Mouse (Mus musculus) heart, adult 8-10 months (tissue): ENCODE data around the gene Ceacam1. TPM values are rescaled to one million over a fixed set of nuclear protein-coding genes. Genes with fewer than 3 reads are reported as not detected.
"Not testable (repeated sequence)": the region's sequence is repeated elsewhere in the genome, so short reads cannot be mapped to it uniquely, and the experiment has no call there.

Source experiments
- DNase-seq: peaks from one replicate; pipeline ENCODE4 v3.0.0; 2022; ENCODE audit warnings: low spot score
- total RNA-seq, 4 experiments: library from RNA; stranded (reverse); gene quantifications; 2 replicates each; pipeline ENCODE4 v1.2.4; 2022

Gene Ceacam1
- 10 to 100 TPM; 10.7 to 13.9 (median 12.5) TPM for total RNA-seq

- peak; percentile 75 for DNase-seq
Measured at GRCm38 (mm10) chr7:25477091-25477751, at the start of gene Ceacam1. Gene Ceacam1 (minus strand): TSS chr7:25477603.

GRCm38 (mm10) chr7:25516070-25516777, 38.8 kb upstream of the Ceacam1 start:
- DNase-seq, result not testable (repeated sequence)

DNA sequence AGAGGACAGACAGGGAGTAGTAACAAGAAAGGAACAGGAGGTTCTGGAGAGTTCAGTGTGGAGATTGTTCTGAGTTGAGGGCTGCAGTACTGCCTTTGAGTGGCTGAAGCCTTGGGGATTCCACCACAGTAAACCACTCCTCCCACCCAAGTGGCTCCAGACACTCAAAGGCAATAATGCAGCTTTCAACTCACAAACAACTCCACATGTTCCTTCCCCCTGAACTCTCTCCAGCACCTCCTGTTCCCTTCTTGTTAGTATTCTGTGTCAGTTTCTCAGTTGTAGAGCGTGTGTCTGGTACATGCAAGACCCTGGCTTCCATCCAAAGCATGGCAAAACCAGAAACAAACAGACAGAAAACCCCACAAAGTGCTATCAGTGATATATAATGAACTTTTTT, 38.3 kb upstream of the Ceacam1 start:
- not testable (repeated sequence) for DNase-seq

DNA sequence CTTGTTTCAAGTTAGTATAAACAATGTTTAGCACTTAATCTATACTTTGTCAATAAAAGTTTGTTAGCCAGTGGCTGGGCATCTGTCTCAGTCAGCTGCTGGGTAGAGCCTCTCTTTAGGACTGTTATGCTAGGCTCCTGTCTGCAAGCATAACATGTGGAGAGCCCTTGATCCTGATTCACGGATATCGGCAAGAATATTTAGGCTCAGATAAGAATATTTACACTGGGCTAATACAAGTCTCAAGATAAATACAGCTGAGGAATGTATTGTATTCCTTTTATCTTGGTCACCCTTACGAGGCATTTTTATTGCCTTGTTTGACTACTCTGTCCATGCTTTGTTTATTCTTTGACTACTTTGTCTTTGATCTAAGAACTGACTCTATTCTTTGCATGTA, 32.5 kb upstream of the Ceacam1 start:
- no peak for DNase-seq

DNA sequence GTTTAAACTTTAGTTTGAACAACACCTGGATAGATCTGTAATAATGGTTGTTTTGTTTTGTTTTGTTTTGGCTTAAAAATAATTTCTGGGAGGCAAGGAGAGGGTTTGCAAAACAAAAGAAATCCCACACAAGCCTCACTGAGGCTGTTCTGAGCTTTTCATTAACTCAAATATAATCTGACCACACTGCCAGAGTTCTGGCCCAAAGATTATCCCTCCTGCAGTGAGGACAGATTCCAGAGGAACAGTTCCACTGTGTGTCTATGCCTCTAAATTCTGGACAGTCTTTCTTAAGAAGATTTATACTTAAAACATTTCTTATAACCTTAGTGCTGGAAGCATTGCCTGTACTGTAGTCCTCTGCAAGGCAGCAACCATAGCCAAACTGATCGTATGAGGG, 17.2 kb upstream of the Ceacam1 start:
- DNase-seq, result no peak

GRCm38 (mm10) chr7:25490698-25491097, 13.3 kb upstream of the Ceacam1 start:
- not testable (repeated sequence) for DNase-seq

DNA sequence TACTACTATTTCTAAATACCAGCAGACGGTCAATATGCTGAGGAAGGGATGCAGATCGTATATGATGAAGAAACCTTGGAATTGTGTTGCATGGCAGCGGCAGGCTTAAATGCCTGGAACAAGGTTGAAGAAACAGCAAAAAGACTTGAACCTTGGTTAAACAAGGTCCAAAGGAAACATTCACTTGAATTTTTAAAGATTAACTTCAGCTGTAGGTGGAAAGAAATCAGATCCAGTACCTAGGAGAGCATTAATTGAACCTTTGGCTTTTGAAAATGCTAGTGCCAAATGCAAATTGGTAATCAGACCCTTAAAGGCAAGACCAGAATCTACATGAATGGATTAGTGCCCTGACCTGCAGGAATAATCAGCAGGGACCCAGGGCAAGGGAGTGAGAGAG, 12.0 kb upstream of the Ceacam1 start:
- not testable (repeated sequence) for DNase-seq

- peak; percentile 45 for DNase-seq
Measured at GRCm38 (mm10) chr7:25486186-25486585, 8.8 kb upstream of the Ceacam1 start.

GRCm38 (mm10) chr7:25485061-25485460, 7.7 kb upstream of the Ceacam1 start:
- DNase-seq, result no peak

DNA sequence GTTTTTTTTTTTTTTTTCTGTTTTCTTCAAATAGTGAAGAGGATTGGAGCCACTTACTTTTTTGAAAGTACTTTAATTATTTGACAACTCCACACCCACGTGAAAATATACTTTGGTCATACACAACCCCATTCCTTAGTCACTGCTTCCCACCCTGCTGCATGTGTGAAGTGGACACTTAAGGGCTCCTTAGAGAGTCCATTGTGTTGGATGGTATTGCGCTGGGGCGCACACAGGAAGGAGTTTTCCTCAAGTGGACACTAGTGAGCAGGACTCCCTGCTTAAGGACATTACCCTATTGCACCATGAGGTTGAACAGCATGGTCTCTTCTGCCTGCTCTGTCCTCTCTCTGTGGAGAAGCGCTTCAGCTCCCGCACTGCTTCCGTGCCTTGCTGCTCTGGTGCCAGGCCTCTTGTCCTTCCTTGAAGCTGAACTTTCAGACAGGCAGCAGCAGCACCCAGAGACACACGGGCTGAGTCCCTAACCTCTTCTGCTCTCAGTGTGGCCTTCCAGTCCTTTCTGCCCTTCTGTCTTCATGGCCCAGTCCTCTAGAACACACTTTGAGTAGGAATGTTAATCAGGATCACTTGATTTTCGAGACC, 5.8 kb upstream of the Ceacam1 start:
- DNase-seq, result no peak

DNA sequence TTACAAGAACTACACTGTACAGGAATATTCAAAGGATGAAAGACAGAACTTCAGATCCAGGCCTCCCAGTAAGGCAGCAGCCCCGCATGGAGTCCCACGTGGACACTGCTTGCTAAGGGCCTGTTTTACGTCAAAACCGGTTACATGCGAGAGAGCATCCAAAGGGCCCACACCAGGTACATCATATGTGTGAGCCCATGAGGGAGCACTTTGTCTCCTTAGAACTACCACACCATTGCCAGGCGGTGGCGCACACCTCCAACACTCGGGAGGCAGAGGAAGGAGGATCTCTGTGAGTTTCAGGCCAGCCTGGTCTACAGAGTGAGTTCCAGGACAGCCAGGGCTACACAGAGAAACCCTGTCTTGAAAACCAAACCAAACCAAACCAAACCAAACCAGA, 3.4 kb upstream of the Ceacam1 start:
- not testable (repeated sequence) for DNase-seq

- DNase-seq, result peak; percentile 62
Measured at GRCm38 (mm10) chr7:25479440-25479839, 2.0 kb upstream of the Ceacam1 start.

DNA sequence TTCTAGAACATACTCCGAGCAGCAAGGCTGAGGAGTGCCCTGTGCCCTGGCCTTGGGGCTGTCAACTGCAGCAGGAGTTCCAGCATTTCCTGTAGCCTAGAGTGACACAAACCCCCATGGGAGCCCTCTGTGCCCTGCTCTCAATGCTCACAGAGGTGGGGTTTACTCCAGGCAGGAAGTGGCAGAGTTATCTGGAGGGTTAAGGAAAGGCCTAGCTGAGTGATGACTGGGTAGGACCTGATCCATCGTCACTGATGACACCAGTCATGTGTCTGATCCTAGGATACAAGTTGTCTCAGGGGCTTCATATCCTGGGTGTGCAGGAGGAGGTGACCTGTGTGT, 320 bp upstream of the Ceacam1 start:
- not testable (repeated sequence) for DNase-seq

DNA sequence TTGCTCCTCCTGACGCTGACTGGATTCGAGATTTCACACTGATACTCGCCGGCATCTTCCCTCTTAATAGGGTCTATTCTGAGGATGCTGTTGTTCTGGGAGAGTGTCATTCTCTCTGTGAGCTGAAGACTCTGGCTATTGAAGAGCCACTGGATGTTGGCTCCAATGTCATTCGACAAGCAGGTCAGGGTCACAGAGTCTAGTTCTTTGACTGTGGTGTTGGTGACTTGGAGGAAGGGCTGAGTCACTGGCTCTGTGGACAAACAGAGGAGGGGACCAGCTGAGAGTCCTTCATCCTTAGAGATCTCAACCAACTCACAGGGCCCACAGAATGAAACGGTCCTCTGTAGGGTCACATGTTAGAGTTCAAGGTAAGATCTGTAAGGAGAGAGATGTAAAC, 5.6 kb downstream of the Ceacam1 start:
- not testable (repeated sequence) for DNase-seq

DNA sequence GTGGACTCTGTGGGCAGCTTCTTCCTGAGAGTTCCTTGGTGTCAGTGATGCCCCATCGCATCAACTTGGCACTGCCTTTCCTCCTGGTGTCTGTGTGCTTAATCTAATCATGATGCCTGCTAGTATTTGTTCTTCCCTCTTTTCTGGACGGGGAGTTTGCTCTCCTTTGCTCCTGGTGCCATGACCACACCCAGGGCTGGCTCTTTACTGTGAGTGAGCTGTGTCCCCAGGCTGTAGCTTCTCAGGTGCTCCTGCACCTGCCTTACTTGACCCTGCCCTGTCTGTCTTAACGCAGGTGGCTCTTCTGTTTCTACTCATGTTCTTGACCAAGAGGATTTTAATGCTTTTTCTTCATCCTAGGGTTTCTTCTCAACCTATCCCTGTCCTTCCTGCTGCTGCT, 11.8 kb downstream of the Ceacam1 start:
- DNase-seq, result not testable (repeated sequence)

GRCm38 (mm10) chr7:25465010-25465409, 12.4 kb downstream of the Ceacam1 start:
- DNase-seq, result no peak

DNA sequence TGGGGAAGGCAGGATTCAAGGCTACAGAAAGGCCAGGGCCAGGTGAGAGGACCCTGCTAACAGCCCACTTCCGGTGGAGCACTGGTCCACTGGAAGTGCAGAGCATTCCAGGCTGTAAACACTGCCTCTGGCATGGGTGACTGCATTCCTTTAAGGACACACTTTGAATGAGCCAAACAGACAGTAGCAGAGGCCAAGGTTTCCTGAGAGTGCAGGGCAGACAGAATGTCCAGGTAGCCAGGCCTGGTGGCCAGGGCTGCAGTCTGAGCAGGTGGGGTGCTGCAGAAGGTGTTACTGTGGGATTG, 15.4 kb downstream of the Ceacam1 start:
- not testable (repeated sequence) for DNase-seq

DNA sequence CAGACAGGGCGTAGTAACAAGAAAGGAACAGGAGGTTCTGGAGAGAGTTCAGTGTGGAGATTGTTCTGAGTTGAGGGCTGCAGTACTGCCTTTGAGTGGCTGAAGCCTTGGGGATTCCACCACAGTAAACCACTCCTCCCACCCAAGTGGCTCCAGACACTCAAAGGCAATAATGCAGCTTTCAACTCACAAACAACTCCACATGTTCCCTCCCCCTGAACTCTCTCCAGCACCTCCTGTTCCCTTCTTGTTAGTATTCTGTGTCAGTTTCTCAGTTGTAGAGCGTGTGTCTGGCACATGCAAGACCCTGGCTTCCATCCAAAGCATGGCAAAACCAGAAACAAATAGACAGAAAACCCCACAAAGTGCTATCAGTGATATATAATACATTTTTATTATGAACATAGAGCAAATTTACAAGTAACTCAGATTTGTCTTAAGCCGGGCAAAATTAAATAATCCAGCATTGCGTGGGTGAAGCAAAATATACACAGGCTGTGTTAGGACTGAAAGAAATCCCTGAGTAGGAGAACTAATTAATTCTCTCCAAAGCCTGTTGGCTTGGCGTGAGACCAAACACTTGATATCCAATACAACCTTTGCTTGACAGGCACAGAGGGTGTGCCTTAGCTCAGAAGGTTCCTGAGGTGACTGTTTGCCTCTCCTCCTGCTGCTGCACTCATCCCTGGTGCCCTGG, 15.9 kb downstream of the Ceacam1 start:
- not testable (repeated sequence) for DNase-seq

DNA sequence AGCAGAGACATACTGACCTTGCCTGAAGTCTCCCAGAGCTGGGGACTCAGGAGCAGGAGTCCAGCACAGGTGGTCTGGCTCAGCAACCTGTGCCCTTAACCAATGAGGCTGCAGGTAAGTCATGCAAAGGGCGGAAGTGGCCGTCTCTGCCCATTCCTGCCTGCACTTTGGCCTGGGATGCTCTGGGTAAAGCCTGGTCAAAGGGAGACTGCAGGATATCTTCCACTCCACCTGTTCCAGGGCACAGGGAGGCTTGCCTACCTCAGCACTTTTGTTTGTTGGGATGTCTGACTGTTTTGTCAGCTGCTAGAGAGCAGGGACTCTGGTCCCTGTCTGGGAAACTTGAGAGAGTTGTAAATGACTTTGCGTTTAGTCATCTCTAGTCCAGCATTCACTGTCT, 25.3 kb downstream of the Ceacam1 start:
- DNase-seq, result no peak

GRCm38 (mm10) chr7:25449913-25450890, 27.2 kb downstream of the Ceacam1 start:
- no peak for DNase-seq

- no peak for DNase-seq
Measured at GRCm38 (mm10) chr7:25440816-25441153, 36.6 kb downstream of the Ceacam1 start.
